Mouse (Mus musculus) heart, embryonic 13.5 days (tissue): Measurements from ENCODE around the gene Aes. TPM values are rescaled to one million over a fixed set of nuclear protein-coding genes. Genes with fewer than 3 reads are reported as not detected.
A peak's percentile ranks its signal among the peaks of the same experiment; 100 is the strongest.

ENCODE experiments used
- ATAC-seq: fragments of 200-750 bp; cut with Nextera tagmentation; 2 replicates; pipeline ENCODE4 v1.8.0; 2017; ENCODE audit warnings: moderate TSS enrichment; ENCODE audit not compliant: insufficient number of reproducible peaks, low FRiP score, low TSS enrichment; ENCODE audit errors: extremely low read depth
- H3K27ac ChIP-seq: fragments of 300-500 bp; sonication (generic); replicated peaks from 2 replicates; pipeline ENCODE4 v1.5.1; 2015; ENCODE audit warnings: moderate library complexity, mild to moderate bottlenecking, inconsistent platforms
- H3K27me3 ChIP-seq: fragments of 300-500 bp; sonication (generic); replicated peaks from 2 replicates; pipeline ENCODE4 v1.6.1; 2015; ENCODE audit warnings: mild to moderate bottlenecking, inconsistent platforms
- H3K36me3 ChIP-seq: fragments of 300-500 bp; sonication (generic); 2 replicates; pipeline ENCODE4 v1.6.1; 2015; ENCODE audit warnings: mild to moderate bottlenecking, inconsistent platforms
- H3K4me1 ChIP-seq: fragments of 300-500 bp; sonication (generic); 2 replicates; pipeline ENCODE4 v1.6.1; 2015; ENCODE audit warnings: inconsistent platforms
- H3K4me2 ChIP-seq: fragments of 300-500 bp; sonication (generic); 2 replicates; pipeline ENCODE4 v1.6.1; 2015; ENCODE audit warnings: inconsistent platforms, mild to moderate bottlenecking, moderate library complexity
- H3K4me3 ChIP-seq: fragments of 300-500 bp; sonication (generic); 2 replicates; pipeline ENCODE4 v1.5.1; 2015; ENCODE audit warnings: moderate library complexity, mild to moderate bottlenecking, inconsistent platforms
- H3K9ac ChIP-seq: fragments of 300-500 bp; sonication (generic); 2 replicates; pipeline ENCODE4 v1.6.1; 2015; ENCODE audit warnings: inconsistent platforms, mild to moderate bottlenecking, moderate library complexity
- H3K9me3 ChIP-seq: fragments of 300-500 bp; sonication (generic); 2 replicates; pipeline ENCODE4 v1.6.1; 2016; ENCODE audit warnings: inconsistent platforms
- WGBS: fragments of 180-500 bp; shearing (Covaris S2); methylation state at CpG from one replicate; pipeline ENCODE4 v1.1.7; 2015; ENCODE audit warnings: mixed read lengths; 5-methylcytosine and 5-hydroxymethylcytosine counted together
- polyA plus RNA-seq: library from polyadenylated mRNA; unstranded; fragments of >200 nt; fragmentation: Nextera tagmentation; extraction: Ambion mirVana; gene quantifications from 2 replicates; pipeline ENCODE4 v1.2.1, GENCODE M21; 2015

The Aes gene
- polyA plus RNA-seq, 1 experiment from 2014 or later = 629 TPM

- ATAC-seq = no peak
- Histone ChIP-seq H3K9ac (peak overlapping the region; percentile 33), H3K4me1 (peaks cover 20% of the 10 kb centered on the region), H3K9me3 (no peaks in the 10 kb centered on the region), H3K4me3 (no peak overlapping the region), H3K4me2 (no peak overlapping the region), H3K27me3 (peaks cover 27% of the 10 kb centered on the region; the same call in 1 of the 2 replicates), H3K27ac (no peak overlapping the region), H3K36me3 (peaks cover 30% of the 10 kb centered on the region)
- WGBS = 44% methylated on average over 25 of the region's 25 CpGs
Measured at GRCm38 (mm10) chr10:81580441-81581070, 21.3 kb downstream of the Aes start.

- H3K27me3 ChIP-seq = peaks cover 38% of the 10 kb centered on the region
- WGBS = 50% methylated on average over 6 of the region's 6 CpGs
- H3K9me3 ChIP-seq = no peaks in the 10 kb centered on the region
Measured at GRCm38 (mm10) chr10:81583347-81583746, 24.1 kb downstream of the Aes start.

GRCm38 (mm10) chr10:81588739-81589138 is 29.5 kb downstream of the Aes start:
- no peak overlapping the region for H3K4me3 ChIP-seq
- peaks cover 43% of the 10 kb centered on the region for H3K27me3 ChIP-seq
- H3K4me2 ChIP-seq = no peak overlapping the region
- peaks cover 76% of the 10 kb centered on the region for H3K36me3 ChIP-seq
- H3K9me3 ChIP-seq = no peaks in the 10 kb centered on the region
- WGBS = 68% methylated on average over 7 of the region's 7 CpGs
- no peak overlapping the region for H3K27ac ChIP-seq
- ATAC-seq = no peak
- no peaks in the 10 kb centered on the region for H3K4me1 ChIP-seq
- no peak overlapping the region for H3K9ac ChIP-seq

More at GRCm38 (mm10) chr10:81583347-81583746, 24.1 kb downstream of the Aes start:
- Histone ChIP-seq H3K4me2 (no peak overlapping the region), H3K9ac (no peak overlapping the region), H3K4me3 (no peak overlapping the region), H3K27ac (no peak overlapping the region), H3K36me3 (peaks cover 58% of the 10 kb centered on the region), H3K4me1 (peaks cover 9% of the 10 kb centered on the region)
- ATAC-seq = no peak

DNA sequence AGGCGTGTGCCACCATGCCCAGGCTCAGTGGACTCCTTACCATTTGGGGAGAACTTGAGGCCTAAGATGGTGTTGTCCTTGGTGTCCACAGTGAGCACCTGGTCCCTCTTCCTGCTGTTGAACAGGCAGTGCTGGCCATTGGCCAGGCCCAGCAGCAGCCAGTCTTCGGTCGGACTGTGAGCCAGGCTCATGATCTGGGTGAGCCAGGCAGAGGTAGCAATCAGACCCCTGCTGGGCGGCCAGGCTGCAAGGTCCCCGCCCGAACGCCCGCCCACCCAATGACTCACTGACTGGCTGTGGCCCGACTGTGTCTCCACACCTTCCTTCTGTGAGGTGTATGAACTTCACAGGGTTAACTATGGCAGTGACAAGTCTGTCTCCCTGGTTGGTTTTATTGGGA is 32.6 kb downstream of the Aes start:
- Histone ChIP-seq H3K4me1 (peaks cover 17% of the 10 kb centered on the region), H3K27ac (no peak overlapping the region), H3K27me3 (peaks cover 52% of the 10 kb centered on the region), H3K4me3 (no peak overlapping the region), H3K9ac (no peak overlapping the region), H3K4me2 (no peak overlapping the region), H3K9me3 (no peaks in the 10 kb centered on the region), H3K36me3 (peaks cover 45% of the 10 kb centered on the region)
- no peak for ATAC-seq
- WGBS = 47% methylated on average over 9 of the region's 9 CpGs

DNA sequence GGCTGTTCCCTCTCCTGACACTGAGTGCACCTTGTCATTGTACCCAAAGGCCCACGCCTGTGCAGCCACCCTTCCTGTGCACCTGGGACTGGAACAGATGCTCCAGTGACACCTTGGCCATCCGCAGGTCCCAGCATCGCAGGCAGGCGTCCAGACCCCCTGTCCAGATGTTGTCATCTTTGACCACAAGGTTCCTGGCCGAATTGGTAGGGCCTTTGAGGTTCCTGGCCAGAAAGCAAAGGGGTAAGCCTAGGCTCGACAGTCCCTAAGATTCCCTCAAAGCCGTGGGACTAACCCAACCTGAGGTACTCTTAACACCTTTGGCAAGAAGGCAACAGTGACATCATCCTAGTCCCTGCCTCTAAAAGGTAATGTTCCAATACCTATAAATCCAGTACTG is 33.3 kb downstream of the Aes start:
- ATAC-seq = no peak
- WGBS = 74% methylated on average over 7 of the region's 7 CpGs
- H3K4me1 ChIP-seq = peaks cover 25% of the 10 kb centered on the region
- H3K36me3 ChIP-seq = peaks cover 37% of the 10 kb centered on the region
- no peaks in the 10 kb centered on the region for H3K9me3 ChIP-seq
- no peak overlapping the region for H3K4me3 ChIP-seq
- peaks cover 44% of the 10 kb centered on the region for H3K27me3 ChIP-seq
- no peak overlapping the region for H3K9ac ChIP-seq
- no peak overlapping the region for H3K4me2 ChIP-seq
- H3K27ac ChIP-seq = no peak overlapping the region

- Histone ChIP-seq H3K36me3 (peaks cover 31% of the 10 kb centered on the region), H3K4me3 (no peak overlapping the region), H3K27ac (no peak overlapping the region), H3K27me3 (peaks cover 42% of the 10 kb centered on the region), H3K9ac (no peak overlapping the region), H3K9me3 (no peaks in the 10 kb centered on the region), H3K4me1 (peaks cover 31% of the 10 kb centered on the region), H3K4me2 (no peak overlapping the region)
- 54% methylated on average over 4 of the region's 4 CpGs for WGBS
- no peak for ATAC-seq
Measured at GRCm38 (mm10) chr10:81593223-81593622, 33.9 kb downstream of the Aes start.

GRCm38 (mm10) chr10:81593935-81594334 is 34.6 kb downstream of the Aes start:
- no peak for ATAC-seq
- H3K9ac ChIP-seq = no peak overlapping the region
- 69% methylated on average over 18 of the region's 18 CpGs for WGBS

DNA sequence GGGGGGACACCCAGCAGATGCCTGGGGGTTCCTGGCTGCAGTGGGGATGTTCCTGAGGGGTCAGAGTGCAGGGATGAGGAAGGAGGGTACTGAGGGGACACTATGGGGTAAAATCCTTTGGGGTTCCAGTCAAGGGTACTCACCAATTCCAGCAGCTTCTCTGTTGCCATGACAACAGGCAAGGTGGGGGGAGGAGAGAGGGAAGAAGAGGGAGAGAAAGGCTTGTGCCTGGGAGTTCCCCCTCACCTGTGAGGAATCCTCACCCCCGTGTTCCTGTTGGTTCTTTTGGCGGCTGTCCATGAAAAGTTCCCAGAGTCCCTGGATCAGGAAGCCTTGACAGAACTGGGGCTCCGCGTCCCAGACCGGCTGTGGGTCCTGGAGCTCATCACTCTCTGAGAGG is 36.3 kb downstream of the Aes start:
- no peak overlapping the region for H3K4me3 ChIP-seq
- no peaks in the 10 kb centered on the region for H3K9me3 ChIP-seq
- WGBS = 38% methylated on average over 5 of the region's 5 CpGs
- H3K36me3 ChIP-seq = peaks cover 7% of the 10 kb centered on the region; the same call in 1 of the 2 replicates
- H3K27ac ChIP-seq = no peak overlapping the region
- peak overlapping the region; percentile 76 for H3K9ac ChIP-seq
- no peak for ATAC-seq
- peaks cover 46% of the 10 kb centered on the region for H3K4me1 ChIP-seq
- peaks cover 39% of the 10 kb centered on the region for H3K27me3 ChIP-seq
- H3K4me2 ChIP-seq = peak overlapping the region; percentile 69; the same call in 1 of the 2 replicates

More at GRCm38 (mm10) chr10:81593935-81594334, 34.6 kb downstream of the Aes start:
- Histone ChIP-seq H3K4me1 (peaks cover 34% of the 10 kb centered on the region), H3K27me3 (peaks cover 39% of the 10 kb centered on the region), H3K9me3 (no peaks in the 10 kb centered on the region), H3K4me3 (no peak overlapping the region), H3K27ac (no peak overlapping the region), H3K4me2 (no peak overlapping the region), H3K36me3 (peaks cover 24% of the 10 kb centered on the region)

DNA sequence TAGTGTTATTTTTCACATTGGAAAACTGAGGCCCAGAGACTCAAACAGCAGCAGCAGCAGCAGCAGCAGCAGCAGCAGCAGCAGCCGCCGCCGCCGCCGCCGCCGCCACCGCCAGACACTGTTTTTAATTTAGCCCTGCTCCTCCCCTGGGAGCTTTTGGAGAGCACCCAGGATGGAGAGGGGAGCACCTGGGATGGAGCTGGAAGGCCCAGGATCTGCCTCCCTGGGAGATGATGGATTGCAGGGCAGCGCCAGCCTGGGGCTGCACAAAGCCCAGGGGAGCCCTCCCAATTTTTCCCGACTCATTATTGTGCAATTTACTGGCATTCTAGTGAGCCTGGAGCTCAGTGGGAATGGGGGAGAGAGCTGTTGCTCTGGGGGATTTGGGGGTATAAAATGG is 37.3 kb downstream of the Aes start:
- Histone ChIP-seq H3K4me3 (peak overlapping the region; percentile 45), H3K9me3 (no peaks in the 10 kb centered on the region), H3K36me3 (no peaks in the 10 kb centered on the region), H3K4me2 (peak overlapping the region; percentile 69), H3K9ac (peak overlapping the region; percentile 76), H3K27ac (peak overlapping the region; percentile 85), H3K27me3 (peaks cover 39% of the 10 kb centered on the region), H3K4me1 (peaks cover 55% of the 10 kb centered on the region)
- no peak for ATAC-seq
- 6% methylated on average over 10 of the region's 10 CpGs for WGBS

- 7% methylated on average over 12 of the region's 12 CpGs for WGBS
- Histone ChIP-seq H3K27me3 (peaks cover 34% of the 10 kb centered on the region), H3K4me2 (peak overlapping the region; percentile 69), H3K9ac (peak overlapping the region; percentile 76), H3K9me3 (no peaks in the 10 kb centered on the region), H3K36me3 (no peaks in the 10 kb centered on the region), H3K4me1 (peaks cover 62% of the 10 kb centered on the region), H3K27ac (peak overlapping the region; percentile 85), H3K4me3 (peak overlapping the region; percentile 45)
- 0 out of 2 replicates have a peak, but pooled peaks have one; percentile 2 for ATAC-seq
Measured at GRCm38 (mm10) chr10:81597137-81597950, 38.1 kb downstream of the Aes start.

DNA sequence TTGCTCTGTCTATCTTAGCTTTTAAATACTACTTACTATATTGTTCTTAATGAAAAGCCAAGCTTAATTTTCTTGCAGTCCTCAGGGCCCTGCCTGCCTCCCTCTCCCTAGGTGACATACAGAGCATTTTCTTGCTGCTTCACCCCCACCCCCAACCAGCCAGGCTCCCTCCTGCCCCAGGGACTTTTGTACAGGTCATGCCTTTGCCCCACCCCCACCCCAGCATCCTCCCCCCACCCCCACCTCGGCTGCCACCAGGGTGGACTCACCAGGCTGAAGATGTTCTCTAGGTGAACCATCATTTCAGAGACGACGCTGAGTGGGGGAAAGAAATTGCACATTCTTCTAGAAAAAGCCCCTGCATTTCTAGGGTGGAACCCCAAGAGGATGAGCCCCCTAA is 39.1 kb downstream of the Aes start:
- H3K9me3 ChIP-seq = no peaks in the 10 kb centered on the region

More for the DNA sequence above, 39.1 kb downstream of the Aes start:
- Histone ChIP-seq H3K9ac (peak overlapping the region; percentile 76), H3K4me1 (peaks cover 69% of the 10 kb centered on the region), H3K27me3 (peaks cover 25% of the 10 kb centered on the region), H3K4me3 (no peak overlapping the region), H3K4me2 (no peak overlapping the region), H3K27ac (peak overlapping the region; percentile 85; the same call in 1 of the 2 replicates), H3K36me3 (no peaks in the 10 kb centered on the region)
- 32% methylated on average over 3 of the region's 3 CpGs for WGBS
- no peak for ATAC-seq
